Mouse (Mus musculus) ES-Bruce4 (cell line): ENCODE measurements around the gene Hmgb4. TPM values are rescaled to one million over a fixed set of nuclear protein-coding genes. Genes with fewer than 3 reads are reported as not detected.

ENCODE experiments used
- H3K27ac ChIP-seq: 2 replicates; pipeline ENCODE4 v1.5.1; 2012; ENCODE audit warnings: low read length, inconsistent platforms; ENCODE audit not compliant: insufficient read depth
- H3K27me3 ChIP-seq: 2 replicates; pipeline ENCODE4 v1.6.1; 2012; ENCODE audit warnings: mild to moderate bottlenecking, low read length, inconsistent platforms; ENCODE audit not compliant: control insufficient read depth, poor library complexity, insufficient read depth, severe bottlenecking
- H3K36me3 ChIP-seq: 2 replicates; pipeline ENCODE4 v1.6.1; 2012; ENCODE audit warnings: inconsistent platforms, mild to moderate bottlenecking, low read length, moderate library complexity; ENCODE audit not compliant: control insufficient read depth, poor library complexity, insufficient read depth, severe bottlenecking
- H3K4me1 ChIP-seq: one replicate; pipeline ENCODE4 v1.8.1; 2011; ENCODE audit warnings: low read length; ENCODE audit not compliant: control insufficient read depth, insufficient read depth
- H3K4me3 ChIP-seq: 2 replicates; pipeline ENCODE4 v1.5.1; 2011; ENCODE audit warnings: low read depth, mild to moderate bottlenecking, low read length
- H3K9ac ChIP-seq: 2 replicates; pipeline ENCODE4 v1.6.1; 2012; ENCODE audit warnings: low read depth, mild to moderate bottlenecking, inconsistent platforms; ENCODE audit not compliant: poor library complexity, severe bottlenecking
- H3K9me3 ChIP-seq: replicated peaks from 2 replicates; pipeline ENCODE4 v1.6.1; 2012; ENCODE audit warnings: mild to moderate bottlenecking, low read length, inconsistent platforms; ENCODE audit not compliant: control insufficient read depth, poor library complexity, insufficient read depth, severe bottlenecking
- CTCF ChIP-seq: IDR thresholded peaks from one replicate; pipeline ENCODE4 v1.8.1; 2011; ENCODE audit warnings: low read depth, low read length
- EP300 ChIP-seq: IDR thresholded peaks from 2 replicates; pipeline ENCODE4 v1.6.1; 2011; ENCODE audit warnings: low read depth, low read length; ENCODE audit not compliant: insufficient read depth
- POLR2A ChIP-seq: IDR thresholded peaks from one replicate; pipeline ENCODE4 v1.8.1; 2011; ENCODE audit warnings: low read length; ENCODE audit not compliant: insufficient read depth
- polyA plus RNA-seq: library from polyadenylated mRNA; stranded (reverse); fragments of >200 nt; gene quantifications from 2 replicates; pipeline ENCODE4 v1.2.4, GENCODE M21; 2011; ENCODE audit warnings: low read depth; ENCODE audit not compliant: missing spikeins, insufficient read depth, insufficient read length

Gene Hmgb4
- not detected in 2 replicates for polyA plus RNA-seq

- no peaks in the 10 kb centered on the region for H3K9me3 ChIP-seq
- H3K27ac ChIP-seq = no peak within 1 kb of the TSS
- no peaks in the 10 kb centered on the region for H3K36me3 ChIP-seq
- TF ChIP-seq EP300 (no peak), CTCF (no peak), POLR2A (no peak)
- no peak within 1 kb of the TSS for H3K9ac ChIP-seq
- H3K4me1 ChIP-seq = no peaks in the 10 kb centered on the region
- no peak within 1 kb of the TSS for H3K4me3 ChIP-seq
- no peaks in the 10 kb centered on the region for H3K27me3 ChIP-seq
Measured at GRCm38 (mm10) chr4:128260907-128261560, at the start of gene Hmgb4. Gene Hmgb4, minus strand, starts transcription at chr4:128260957.

- Histone ChIP-seq H3K27me3 (no peaks in the 10 kb centered on the region), H3K9ac (no peak overlapping the region), H3K4me1 (no peaks in the 10 kb centered on the region), H3K36me3 (no peaks in the 10 kb centered on the region), H3K27ac (no peak overlapping the region), H3K4me3 (no peak overlapping the region), H3K9me3 (no peaks in the 10 kb centered on the region)
- TF ChIP-seq EP300 = no peak
- TF ChIP-seq CTCF = no peak
- no peak for TF ChIP-seq POLR2A
Measured at GRCm38 (mm10) chr4:128306011-128306410, 45.3 kb upstream of the Hmgb4 start.

- Histone ChIP-seq H3K4me1 (no peaks in the 10 kb centered on the region), H3K4me3 (no peak overlapping the region), H3K9me3 (no peaks in the 10 kb centered on the region), H3K27me3 (no peaks in the 10 kb centered on the region), H3K27ac (no peak overlapping the region), H3K9ac (no peak overlapping the region), H3K36me3 (no peaks in the 10 kb centered on the region)
- TF ChIP-seq EP300 = no peak
- no peak for TF ChIP-seq POLR2A
- TF ChIP-seq CTCF = no peak
Measured at GRCm38 (mm10) chr4:128304049-128304448, 43.3 kb upstream of the Hmgb4 start.

GRCm38 (mm10) chr4:128288095-128288494 is 27.3 kb upstream of the Hmgb4 start:
- no peak overlapping the region for H3K9ac ChIP-seq
- H3K4me3 ChIP-seq = no peak overlapping the region
- H3K36me3 ChIP-seq = no peaks in the 10 kb centered on the region
- H3K4me1 ChIP-seq = no peaks in the 10 kb centered on the region
- H3K27ac ChIP-seq = no peak overlapping the region
- H3K9me3 ChIP-seq = no peaks in the 10 kb centered on the region
- TF ChIP-seq EP300 = no peak
- TF ChIP-seq POLR2A = no peak
- no peak for TF ChIP-seq CTCF
- H3K27me3 ChIP-seq = no peaks in the 10 kb centered on the region

GRCm38 (mm10) chr4:128285009-128285408 is 24.3 kb upstream of the Hmgb4 start:
- no peak overlapping the region for H3K9ac ChIP-seq
- H3K36me3 ChIP-seq = no peaks in the 10 kb centered on the region
- no peak overlapping the region for H3K4me3 ChIP-seq
- H3K27me3 ChIP-seq = no peaks in the 10 kb centered on the region
- no peaks in the 10 kb centered on the region for H3K4me1 ChIP-seq
- no peak for TF ChIP-seq EP300
- no peak for TF ChIP-seq CTCF
- no peak for TF ChIP-seq POLR2A
- no peak overlapping the region for H3K27ac ChIP-seq
- no peaks in the 10 kb centered on the region for H3K9me3 ChIP-seq

- TF ChIP-seq POLR2A = no peak
- TF ChIP-seq EP300 = no peak
- TF ChIP-seq CTCF = no peak
- no peaks in the 10 kb centered on the region for H3K27me3 ChIP-seq
Measured at GRCm38 (mm10) chr4:128275586-128275985, 14.8 kb upstream of the Hmgb4 start.

More at GRCm38 (mm10) chr4:128275586-128275985, 14.8 kb upstream of the Hmgb4 start:
- Histone ChIP-seq H3K4me3 (no peak overlapping the region), H3K36me3 (no peaks in the 10 kb centered on the region), H3K4me1 (peaks cover 2% of the 10 kb centered on the region), H3K27ac (no peak overlapping the region), H3K9me3 (no peaks in the 10 kb centered on the region), H3K9ac (no peak overlapping the region)
